Mouse (Mus musculus) lung, embryonic 16.5 days (tissue): ENCODE data around the gene Rassf3. TPM values are rescaled to one million over a fixed set of nuclear protein-coding genes. Genes with fewer than 3 reads are reported as not detected.

Source experiments
- ATAC-seq: fragments of 200-750 bp; cut with Nextera tagmentation; 2 replicates; pipeline ENCODE4 v1.8.0; 2017; ENCODE audit warnings: low read depth, mild to moderate bottlenecking, moderate library complexity
- H3K27ac ChIP-seq: fragments of 300-500 bp; sonication (generic); 2 replicates; pipeline ENCODE4 v1.5.1; 2014; ENCODE audit warnings: mild to moderate bottlenecking, control low read depth, low read length
- H3K27me3 ChIP-seq: fragments of 300-500 bp; sonication (generic); 2 replicates; pipeline ENCODE4 v1.6.1; 2014; ENCODE audit warnings: low read depth, low read length, mixed read lengths; ENCODE audit not compliant: control insufficient read depth, insufficient read depth
- H3K36me3 ChIP-seq: fragments of 300-500 bp; sonication (generic); 2 replicates; pipeline ENCODE4 v1.6.1; 2014; ENCODE audit warnings: low read length; ENCODE audit not compliant: control insufficient read depth, insufficient read depth
- H3K4me1 ChIP-seq: fragments of 300-500 bp; sonication (generic); replicated peaks from 2 replicates; pipeline ENCODE4 v1.6.1; 2014; ENCODE audit warnings: low read length, mixed read lengths; ENCODE audit not compliant: control insufficient read depth, insufficient read depth
- H3K4me2 ChIP-seq: fragments of 300-500 bp; sonication (generic); 2 replicates; pipeline ENCODE4 v1.6.1; 2014; ENCODE audit warnings: low read depth, low read length, control low read depth
- H3K4me3 ChIP-seq: fragments of 300-500 bp; sonication (generic); 2 replicates; pipeline ENCODE4 v1.5.1; 2014; ENCODE audit warnings: mild to moderate bottlenecking, low read length, control low read depth
- H3K9ac ChIP-seq: fragments of 300-500 bp; sonication (generic); 2 replicates; pipeline ENCODE4 v1.6.1; 2014; ENCODE audit warnings: low read length, control low read depth
- H3K9me3 ChIP-seq: fragments of 300-500 bp; sonication (generic); 2 replicates; pipeline ENCODE4 v1.6.1; 2016; ENCODE audit warnings: low read length; ENCODE audit not compliant: control insufficient read depth
- WGBS: fragments of 180-500 bp; shearing (Covaris S2); extraction: QIAGEN DNeasy Blood & Tissue Kit; methylation state at CpG from one replicate; pipeline ENCODE4 v1.1.7; 2014; 5-methylcytosine and 5-hydroxymethylcytosine counted together
- polyA plus RNA-seq: library from polyadenylated mRNA; unstranded; fragments of >200 nt; fragmentation: Nextera tagmentation; extraction: Ambion mirVana; gene quantifications from 2 replicates; pipeline ENCODE4 v1.2.1, GENCODE M21; 2015

Gene Rassf3
- polyA plus RNA-seq, 1 experiment from 2014 or later, result 19.7 TPM

GRCm38 (mm10) chr10:121422294-121422693 lies 53.9 kb downstream of the Rassf3 start:
- Histone ChIP-seq H3K4me3 (no peak overlapping the region), H3K4me1 (peaks cover 61% of the 10 kb centered on the region), H3K36me3 (no peaks in the 10 kb centered on the region), H3K4me2 (no peak overlapping the region), H3K9ac (no peak overlapping the region), H3K9me3 (no peaks in the 10 kb centered on the region), H3K27me3 (no peaks in the 10 kb centered on the region), H3K27ac (no peak overlapping the region)
- ATAC-seq, result no peak
- WGBS, result 76% methylated on average over 6 of the region's 6 CpGs

GRCm38 (mm10) chr10:121421657-121422290 lies 54.4 kb downstream of the Rassf3 start:
- Histone ChIP-seq H3K4me1 (peaks cover 56% of the 10 kb centered on the region), H3K9ac (no peak overlapping the region), H3K9me3 (no peaks in the 10 kb centered on the region), H3K27ac (no peak overlapping the region), H3K36me3 (no peaks in the 10 kb centered on the region), H3K27me3 (no peaks in the 10 kb centered on the region), H3K4me3 (no peak overlapping the region), H3K4me2 (no peak overlapping the region)
- 86% methylated on average over 11 of the region's 11 CpGs for WGBS
- ATAC-seq, result no peak

GRCm38 (mm10) chr10:121421023-121421422 lies 55.1 kb downstream of the Rassf3 start:
- Histone ChIP-seq H3K27me3 (no peaks in the 10 kb centered on the region), H3K4me2 (no peak overlapping the region), H3K27ac (no peak overlapping the region), H3K9me3 (no peaks in the 10 kb centered on the region), H3K4me3 (no peak overlapping the region), H3K4me1 (peaks cover 50% of the 10 kb centered on the region), H3K36me3 (no peaks in the 10 kb centered on the region), H3K9ac (no peak overlapping the region)
- ATAC-seq, result no peak
- WGBS, result 50% methylated on average over 9 of the region's 9 CpGs

GRCm38 (mm10) chr10:121419640-121420470 lies 56.3 kb downstream of the Rassf3 start:
- no peaks in the 10 kb centered on the region for H3K9me3 ChIP-seq
- peaks cover 39% of the 10 kb centered on the region for H3K4me1 ChIP-seq
- no peaks in the 10 kb centered on the region for H3K27me3 ChIP-seq
- no peak overlapping the region for H3K4me3 ChIP-seq
- peak overlapping the region; percentile 6; the same call in 1 of the 2 replicates for H3K9ac ChIP-seq
- H3K4me2 ChIP-seq, result peak overlapping the region; percentile 16
- peaks cover 3% of the 10 kb centered on the region for H3K36me3 ChIP-seq
- 36% methylated on average over 22 of the region's 22 CpGs for WGBS
- peak overlapping the region; percentile 45 for H3K27ac ChIP-seq
- peak; percentile 65 for ATAC-seq

DNA sequence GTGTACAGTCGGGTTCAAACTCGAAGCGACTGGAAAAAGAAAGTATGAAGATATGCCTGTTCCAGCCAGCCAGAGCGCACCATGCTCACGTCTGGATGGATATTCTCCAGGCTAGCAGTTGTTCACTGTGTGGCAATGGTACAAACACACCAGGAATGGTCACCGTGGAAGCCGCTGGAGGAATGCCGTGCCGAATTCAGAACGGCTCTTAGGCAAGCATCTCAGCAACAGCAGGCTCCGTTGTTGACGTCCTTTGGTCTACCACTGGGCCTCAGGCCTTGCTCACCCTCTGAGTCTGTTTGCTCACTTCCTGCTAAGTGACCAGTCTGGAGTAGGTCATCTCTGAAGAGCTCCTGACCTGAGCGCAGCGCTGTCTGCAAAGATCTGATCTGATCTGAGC lies 57.3 kb downstream of the Rassf3 start:
- Histone ChIP-seq H3K4me2 (no peak overlapping the region), H3K9ac (no peak overlapping the region), H3K4me1 (peaks cover 34% of the 10 kb centered on the region), H3K4me3 (no peak overlapping the region), H3K27ac (no peak overlapping the region), H3K36me3 (peaks cover 9% of the 10 kb centered on the region), H3K9me3 (no peaks in the 10 kb centered on the region), H3K27me3 (no peaks in the 10 kb centered on the region)
- 73% methylated on average over 14 of the region's 14 CpGs for WGBS
- no peak for ATAC-seq

DNA sequence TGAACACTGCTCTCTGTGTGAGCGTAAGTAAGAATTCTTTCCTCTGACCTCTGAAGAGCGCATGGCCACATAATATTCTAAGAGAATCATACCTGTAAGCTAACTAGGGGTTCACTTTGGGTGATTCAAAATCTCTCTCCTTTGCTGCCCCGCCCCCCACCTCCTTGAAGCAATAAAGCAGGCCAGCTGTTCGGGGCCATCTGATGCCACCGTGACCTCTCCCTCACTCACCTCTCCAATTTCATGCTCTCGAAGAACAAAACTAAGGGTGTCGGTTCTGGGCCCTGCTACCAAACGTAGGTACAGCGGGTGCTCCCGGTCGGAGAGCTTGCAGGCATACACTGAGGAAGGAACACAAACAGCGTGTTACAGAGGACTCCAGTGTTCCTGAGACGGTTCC lies 62.0 kb downstream of the Rassf3 start:
- H3K9me3 ChIP-seq, result no peaks in the 10 kb centered on the region
- H3K4me1 ChIP-seq, result peaks cover 10% of the 10 kb centered on the region; the same call in 1 of the 2 replicates
- no peak overlapping the region for H3K4me2 ChIP-seq
- no peak overlapping the region for H3K27ac ChIP-seq
- peaks cover 19% of the 10 kb centered on the region for H3K36me3 ChIP-seq
- no peak overlapping the region for H3K9ac ChIP-seq
- H3K27me3 ChIP-seq, result no peaks in the 10 kb centered on the region
- ATAC-seq, result no peak
- whole genome bisulfite sequencing, result 76% methylated on average over 13 of the region's 13 CpGs
- no peak overlapping the region for H3K4me3 ChIP-seq

DNA sequence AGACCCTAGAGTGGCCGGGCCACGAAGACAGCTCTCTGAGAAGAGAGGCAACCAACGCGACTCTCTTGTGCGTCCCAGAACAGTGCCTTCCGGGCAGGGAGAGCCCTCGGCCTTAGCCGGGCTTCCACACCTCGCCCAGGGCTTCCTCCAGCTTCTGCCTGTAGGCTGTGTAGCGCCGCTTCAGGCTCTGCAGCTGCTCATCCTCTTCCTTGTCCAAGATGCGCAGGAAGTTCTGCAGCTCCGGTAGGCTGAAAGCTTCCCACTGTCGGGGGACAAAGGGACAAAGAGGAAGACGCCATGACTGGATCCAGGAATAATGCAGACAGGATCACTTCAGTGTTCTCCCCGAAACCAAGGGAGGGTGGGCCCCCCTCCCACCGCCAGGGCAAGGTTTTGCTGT lies 63.3 kb downstream of the Rassf3 start:
- Histone ChIP-seq H3K27me3 (no peaks in the 10 kb centered on the region), H3K27ac (no peak overlapping the region), H3K9ac (no peak overlapping the region), H3K4me2 (no peak overlapping the region), H3K4me1 (peaks cover 10% of the 10 kb centered on the region; the same call in 1 of the 2 replicates), H3K36me3 (peaks cover 19% of the 10 kb centered on the region), H3K9me3 (no peaks in the 10 kb centered on the region), H3K4me3 (no peak overlapping the region)
- 75% methylated on average over 17 of the region's 17 CpGs for WGBS
- no peak; the same call in 1 of the 2 replicates for ATAC-seq

DNA sequence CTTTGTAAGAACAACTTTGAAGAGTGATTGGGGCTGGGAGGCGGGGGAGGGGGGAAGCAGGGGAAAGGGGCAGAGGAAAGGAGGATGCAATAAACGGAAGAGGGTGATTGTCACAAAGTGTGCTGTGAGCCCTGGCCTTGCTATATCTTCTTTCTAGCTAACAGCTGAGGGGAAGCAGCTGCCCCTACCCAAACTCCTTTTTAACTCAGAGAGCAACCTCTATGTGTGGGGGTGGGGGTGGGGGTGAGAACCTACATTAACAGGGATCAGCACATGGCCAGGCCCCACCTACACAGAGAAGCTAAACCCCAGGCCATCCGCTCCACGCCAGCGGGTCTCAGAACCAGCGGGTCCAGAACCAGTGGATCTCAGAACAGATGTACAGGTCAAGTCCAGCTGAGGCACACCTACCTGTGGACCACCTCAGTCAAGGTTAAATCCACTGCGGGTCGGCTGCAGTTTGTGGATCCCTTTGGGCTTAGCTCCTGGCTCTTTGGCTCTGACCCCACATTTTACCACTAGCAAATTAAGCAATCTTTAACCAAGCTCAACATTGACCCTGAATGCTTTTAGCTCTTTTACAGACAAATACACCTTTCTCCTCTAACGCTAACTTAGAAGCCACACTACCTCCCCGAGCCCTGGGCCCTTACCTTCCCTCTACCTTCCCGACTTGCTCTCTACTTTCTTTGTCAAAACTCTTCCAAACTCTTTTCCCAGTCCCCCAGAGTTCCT lies 64.3 kb downstream of the Rassf3 start:
- ATAC-seq, result no peak
- H3K4me2 ChIP-seq, result no peak overlapping the region

GRCm38 (mm10) chr10:121409717-121410116 lies 66.4 kb downstream of the Rassf3 start:
- peak; percentile 74 for ATAC-seq
- H3K4me2 ChIP-seq, result no peak overlapping the region
- H3K9ac ChIP-seq, result no peak overlapping the region
- H3K27me3 ChIP-seq, result no peaks in the 10 kb centered on the region
- 50% methylated on average over 7 of the region's 7 CpGs for WGBS
- no peaks in the 10 kb centered on the region for H3K9me3 ChIP-seq
- no peak overlapping the region for H3K27ac ChIP-seq
- H3K4me3 ChIP-seq, result no peak overlapping the region
- H3K36me3 ChIP-seq, result peaks cover 16% of the 10 kb centered on the region
- peaks cover 10% of the 10 kb centered on the region; the same call in 1 of the 2 replicates for H3K4me1 ChIP-seq

More for the DNA sequence above, 64.3 kb downstream of the Rassf3 start:
- no peak overlapping the region for H3K9ac ChIP-seq
- H3K27ac ChIP-seq, result no peak overlapping the region
- no peaks in the 10 kb centered on the region for H3K9me3 ChIP-seq
- WGBS, result 78% methylated on average over 11 of the region's 11 CpGs
- peaks cover 10% of the 10 kb centered on the region; the same call in 1 of the 2 replicates for H3K4me1 ChIP-seq
- no peak overlapping the region for H3K4me3 ChIP-seq
- H3K27me3 ChIP-seq, result no peaks in the 10 kb centered on the region
- peaks cover 19% of the 10 kb centered on the region for H3K36me3 ChIP-seq
